Mouse (Mus musculus) lung, adult 10 weeks (tissue): ENCODE results near the gene Swt1. TPM values are rescaled to one million over a fixed set of nuclear protein-coding genes. Genes with fewer than 3 reads are reported as not detected.

Source experiments
- polyA plus RNA-seq: library from polyadenylated mRNA; stranded (reverse); fragments of 350-450 nt; fragmentation: Illumina TruSeq; extraction: RNeasy Lipid Tissue Mini Kit (QIAGEN cat#74804); gene quantifications from one replicate; pipeline ENCODE4 v1.2.3, GENCODE M21; 2014; ENCODE audit warnings: low read depth, low replicate concordance; ENCODE audit not compliant: insufficient read depth

Swt1 gene
- polyA plus RNA-seq = 12.7 TPM

GRCm38 (mm10) chr1:151428263-151429221, at the start of gene Swt1, which contains the start of gene Trmt1l:
Gene Swt1 (minus strand): TSS chr1:151428455.
Gene Trmt1l (plus strand): TSS chr1:151428542.

GRCm38 (mm10) chr1:151344283-151345108, 83.8 kb downstream of the Swt1 start, which contains the start of gene Ivns1abp:
Gene Ivns1abp (plus strand): TSS chr1:151344477.

Other genes starting within 250 kb of the Swt1 start
- not detected for gene Gm47985, start 245.9 kb downstream of the Swt1 start, polyA plus RNA-seq
- gene Gm8947, start 236.1 kb downstream of the Swt1 start, polyA plus RNA-seq = not detected
- gene Gm47995, start 230.0 kb downstream of the Swt1 start, polyA plus RNA-seq = not detected
- not detected for gene 3110040M04Rik, start 224.3 kb downstream of the Swt1 start, polyA plus RNA-seq
- gene Gm47996, start 218.3 kb downstream of the Swt1 start, polyA plus RNA-seq = not detected
- gene Ivns1abp, start 84.0 kb downstream of the Swt1 start, polyA plus RNA-seq = 61.9 TPM
- gene Trmt1l, start 87 bp upstream of the Swt1 start, polyA plus RNA-seq = 16.3 TPM
- gene Rnf2, start 72.5 kb upstream of the Swt1 start, polyA plus RNA-seq = 14.9 TPM
- 14.0 TPM for gene Fam129a, start 142.7 kb upstream of the Swt1 start, polyA plus RNA-seq